Mouse (Mus musculus) hindlimb bud, embryonic 11.5 days (tissue): ENCODE data around the gene N4bp2.

Experiments used
- DNase-seq: peaks from one replicate; pipeline ENCODE4 v3.0.0-alpha.2; 2012; ENCODE audit warnings: low read depth, low spot score; ENCODE audit errors: extremely low spot score

Gene N4bp2

DNA sequence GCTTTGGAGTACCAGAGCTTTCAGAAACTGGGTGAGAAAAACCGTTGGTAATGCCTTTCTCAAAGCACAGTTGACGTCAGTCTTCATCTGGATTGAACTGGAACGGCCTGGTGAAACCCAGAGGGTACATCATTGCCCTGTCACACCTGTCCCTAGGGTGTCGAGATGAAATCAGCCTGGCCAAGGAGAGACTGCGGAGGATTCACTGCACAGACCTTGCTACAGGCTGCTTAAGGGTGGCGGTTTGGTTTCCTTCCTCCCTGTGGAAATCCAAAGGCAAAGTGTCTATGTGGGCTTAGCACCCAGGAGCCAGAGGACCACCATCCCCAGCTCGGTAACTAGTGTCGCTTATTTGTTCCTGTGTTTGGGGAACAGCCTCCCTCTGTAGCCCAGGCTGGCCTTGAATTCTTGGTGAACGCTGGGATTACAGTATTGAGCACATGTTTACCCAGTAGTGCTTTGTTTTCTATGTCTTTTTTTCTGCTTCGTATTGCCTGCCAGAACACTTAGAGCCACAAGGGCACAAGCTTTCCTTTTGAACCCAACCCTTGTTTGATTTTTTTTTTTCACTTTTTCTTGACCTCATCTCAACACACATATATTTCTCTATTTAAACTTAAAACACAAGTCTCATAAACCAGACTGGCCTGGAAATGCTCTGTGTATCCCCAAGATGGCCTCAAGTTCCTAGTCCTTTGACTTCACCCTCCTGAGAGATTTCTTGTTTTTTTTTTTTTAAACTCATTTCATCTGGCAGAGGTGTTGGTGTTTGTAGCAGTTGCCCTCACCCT lies 98.0 kb downstream of the N4bp2 start, which contains the start of gene Rhoh:
Gene Rhoh, plus strand, starts transcription at position 60 of the 791 bp plus-strand sequence.
- no peak for DNase-seq

- DNase-seq = no peak
These were observed 99.1 kb downstream of the N4bp2 start for GRCm38 (mm10) chr5:65862217-65862927.

DNA sequence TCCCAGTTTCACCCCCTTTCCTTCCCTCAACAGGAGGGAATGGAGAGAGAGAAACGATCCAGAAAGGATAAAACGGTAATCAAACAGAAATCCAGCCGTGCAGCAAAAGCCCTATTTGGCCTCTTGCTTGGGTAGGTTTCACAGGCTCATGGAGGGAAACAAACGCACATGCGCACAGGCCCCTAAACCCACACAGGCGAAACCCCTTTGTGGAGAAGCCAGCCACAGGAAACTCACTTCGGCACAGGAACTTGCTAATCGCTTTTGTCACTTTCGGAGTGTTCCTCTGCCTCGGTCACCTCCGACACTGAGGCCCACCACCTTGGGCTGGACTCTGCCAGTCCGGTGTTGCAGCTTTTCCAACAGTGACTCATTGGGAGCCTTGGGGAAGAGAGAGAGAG lies 100.0 kb downstream of the N4bp2 start:
- no peak for DNase-seq

DNA sequence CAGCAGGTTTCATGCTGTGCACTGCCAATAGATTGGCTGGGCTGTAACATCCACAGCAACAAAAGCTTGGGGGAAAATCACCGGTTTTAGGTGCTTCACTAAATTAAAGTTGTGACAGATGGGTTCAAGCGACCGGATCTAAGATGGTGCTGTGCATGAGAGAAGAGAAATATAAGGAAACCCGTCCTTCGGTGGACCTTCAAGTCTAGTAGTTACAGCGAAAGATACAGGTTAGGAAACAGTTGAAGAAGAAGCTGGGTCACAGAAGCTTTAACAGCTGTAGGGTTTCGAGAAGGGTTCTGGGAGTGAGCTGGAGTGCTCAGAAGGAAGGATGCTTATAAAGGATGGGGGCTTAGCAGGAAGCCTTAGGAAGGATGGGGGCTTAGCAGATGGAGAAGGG lies 101.2 kb downstream of the N4bp2 start:
- DNase-seq = no peak

DNA sequence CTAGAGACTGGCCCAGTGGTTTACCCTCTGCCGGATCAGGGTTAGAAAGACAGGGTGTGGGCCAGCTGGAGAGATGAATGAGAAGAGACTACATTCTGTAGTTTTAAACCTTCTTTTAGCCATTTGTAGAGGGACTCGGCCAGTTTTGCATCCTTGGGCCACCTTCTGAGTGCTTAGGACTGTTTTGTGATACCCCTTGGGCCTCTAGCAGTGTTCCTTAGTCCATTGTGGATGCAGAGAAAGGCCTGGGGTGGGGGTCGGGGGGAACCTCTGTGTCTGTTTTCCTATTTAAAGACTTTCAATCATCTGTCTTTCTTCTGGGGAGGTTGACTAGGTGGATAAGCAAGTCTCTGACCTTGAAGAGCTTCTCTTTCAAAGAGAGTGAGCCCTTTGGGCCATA lies 101.6 kb downstream of the N4bp2 start:
- DNase-seq = no peak

- DNase-seq = no peak
These were observed 103.3 kb downstream of the N4bp2 start for GRCm38 (mm10) chr5:65866591-65866990.

GRCm38 (mm10) chr5:65867380-65868116 lies 104.2 kb downstream of the N4bp2 start:
- no peak for DNase-seq

GRCm38 (mm10) chr5:65868419-65868818 lies 105.1 kb downstream of the N4bp2 start:
- DNase-seq = no peak

DNA sequence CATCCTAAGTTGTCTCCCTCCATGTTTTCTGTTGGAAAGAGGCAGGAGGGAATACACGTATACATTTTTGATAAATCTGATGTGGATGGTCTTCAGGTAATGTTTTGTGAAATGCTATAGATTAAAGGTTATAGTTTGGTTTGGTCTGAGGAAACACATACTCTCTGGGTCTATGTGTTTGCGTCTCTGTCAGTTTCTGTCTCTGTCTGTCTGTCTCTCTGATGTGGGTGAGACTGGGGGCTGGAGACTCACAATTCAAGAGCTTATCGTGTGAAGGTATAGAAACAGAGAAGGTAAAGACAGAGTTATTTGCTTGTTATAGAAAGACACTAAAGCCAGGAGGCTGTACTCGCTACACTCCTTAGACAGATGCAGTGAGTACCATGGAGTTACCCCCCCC lies 106.3 kb downstream of the N4bp2 start:
- DNase-seq = no peak

DNA sequence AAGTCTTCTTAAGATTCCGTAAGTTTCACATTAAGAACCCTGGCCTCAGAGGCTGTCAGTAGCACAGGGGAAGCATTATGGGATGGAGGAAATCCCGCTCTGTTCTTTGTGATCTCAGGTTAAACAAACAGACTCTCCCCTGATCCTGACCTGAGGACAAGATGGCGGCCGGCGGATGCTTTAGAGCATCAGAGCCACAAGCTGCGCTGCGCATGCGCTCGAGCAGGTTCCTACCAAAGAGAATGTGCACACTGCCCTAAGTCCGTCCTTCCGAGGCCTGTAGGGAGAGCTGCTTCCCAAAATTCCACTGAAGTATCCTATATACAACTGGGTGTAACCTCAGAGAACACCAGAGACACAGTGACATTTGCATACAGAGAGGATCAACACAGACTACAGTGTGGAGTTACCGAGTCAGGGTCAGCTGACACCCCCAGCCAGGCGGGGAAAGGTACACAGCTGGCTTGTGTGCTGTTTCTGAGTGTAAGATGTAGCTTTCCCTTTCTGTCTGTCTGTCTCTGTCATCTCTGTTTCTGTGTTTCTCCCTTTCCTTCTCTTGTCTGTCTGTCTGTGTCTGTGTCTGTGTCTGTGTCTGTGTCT lies 108.1 kb downstream of the N4bp2 start:
- no peak for DNase-seq

DNA sequence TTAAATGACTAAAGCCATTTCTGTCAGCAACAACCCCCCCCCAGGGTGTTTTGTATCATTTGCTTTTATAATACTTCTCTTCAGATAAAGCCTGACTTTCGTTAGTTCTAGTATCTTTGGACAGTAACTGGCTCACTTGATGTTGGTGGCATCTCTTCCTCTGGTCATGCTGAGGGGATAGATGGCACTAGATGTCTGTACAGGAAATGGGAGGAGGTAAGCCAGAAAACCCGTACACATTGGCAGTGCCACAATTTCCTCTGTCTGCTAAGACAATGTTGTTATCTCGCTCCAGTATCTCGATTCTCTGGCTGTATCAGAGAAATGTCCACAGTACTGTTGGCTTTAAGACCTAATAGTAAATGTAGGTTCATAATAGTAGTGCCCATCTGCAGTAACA lies 109.9 kb downstream of the N4bp2 start:
- no peak for DNase-seq

- DNase-seq = no peak
These were observed 111.9 kb downstream of the N4bp2 start for GRCm38 (mm10) chr5:65875269-65875668.

- no peak for DNase-seq
These were observed 115.0 kb downstream of the N4bp2 start for GRCm38 (mm10) chr5:65878367-65878766.
